Mouse (Mus musculus) liver, adult 2 months (tissue): ENCODE measurements around the gene Cytip. TPM values are rescaled to one million over a fixed set of nuclear protein-coding genes. Genes with fewer than 3 reads are reported as not detected.

ENCODE experiments used
- DNase-seq: peaks from one replicate; pipeline ENCODE4 v3.0.0-alpha.2; 2011; ENCODE audit warnings: low read depth, low spot score; ENCODE audit errors: extremely low read depth
- H3K27ac ChIP-seq: fragments of 200-500 bp; replicated peaks from 2 replicates; pipeline ENCODE4 v1.5.1; 2012; ENCODE audit warnings: low read depth, mild to moderate bottlenecking, control low read depth, inconsistent platforms, low read length; ENCODE audit not compliant: insufficient read depth
- H3K27me3 ChIP-seq: fragments of 200-500 bp; 2 replicates; pipeline ENCODE4 v1.6.1; 2012; ENCODE audit warnings: mild to moderate bottlenecking, moderate library complexity, low read length, inconsistent platforms; ENCODE audit not compliant: control insufficient read depth, insufficient read depth
- H3K36me3 ChIP-seq: fragments of 200-500 bp; 2 replicates; pipeline ENCODE4 v1.6.1; 2012; ENCODE audit warnings: low read length, inconsistent platforms; ENCODE audit not compliant: control insufficient read depth, insufficient read depth
- H3K4me1 ChIP-seq: fragments of 200-500 bp; 2 replicates; pipeline ENCODE4 v1.6.1; 2011; ENCODE audit warnings: low read length; ENCODE audit not compliant: control insufficient read depth, insufficient read depth
- H3K4me3 ChIP-seq: fragments of 200-500 bp; 2 replicates; pipeline ENCODE4 v1.5.1; 2011; ENCODE audit warnings: low read depth, mild to moderate bottlenecking, control low read depth, low read length, moderate library complexity; ENCODE audit not compliant: insufficient read depth
- H3K79me2 ChIP-seq: fragments of 200-500 bp; 2 replicates; pipeline ENCODE4 v1.6.1; 2012; ENCODE audit warnings: inconsistent platforms, mild to moderate bottlenecking, low read length, moderate library complexity; ENCODE audit not compliant: control insufficient read depth, insufficient read depth
- H3K9ac ChIP-seq: fragments of 200-500 bp; 2 replicates; pipeline ENCODE4 v1.6.1; 2012; ENCODE audit warnings: low read depth, mild to moderate bottlenecking, control low read depth, inconsistent platforms, low read length
- CTCF ChIP-seq: fragments of 200-500 bp; IDR thresholded peaks from 2 replicates; pipeline ENCODE4 v1.5.1; 2011; ENCODE audit warnings: low read depth, low read length, control low read depth
- POLR2A ChIP-seq: fragments of 200-500 bp; IDR thresholded peaks from 2 replicates; pipeline ENCODE4 v1.6.1; 2011; ENCODE audit warnings: low read length, control low read depth; ENCODE audit not compliant: insufficient read depth; ENCODE audit errors: extremely low read depth
- WGBS: fragments of 180-500 bp; shearing (Covaris S2); methylation state at CpG from one replicate; pipeline ENCODE4 v1.1.7; 2018; 5-methylcytosine and 5-hydroxymethylcytosine counted together
- polyA plus RNA-seq: library from polyadenylated mRNA; depleted of rRNA; stranded (reverse); fragments of >200 nt; gene quantifications from 2 replicates; pipeline ENCODE4 v1.2.3, GENCODE M21; 2012
- total RNA-seq: library from RNA; depleted of rRNA; stranded (reverse); fragments of >200 nt; gene quantifications from 2 replicates; pipeline ENCODE4 v1.2.3, GENCODE M21; 2014

Cytip gene
- total and polyA plus RNA-seq, 2 experiments = 0.91 to 1.7 TPM

DNA sequence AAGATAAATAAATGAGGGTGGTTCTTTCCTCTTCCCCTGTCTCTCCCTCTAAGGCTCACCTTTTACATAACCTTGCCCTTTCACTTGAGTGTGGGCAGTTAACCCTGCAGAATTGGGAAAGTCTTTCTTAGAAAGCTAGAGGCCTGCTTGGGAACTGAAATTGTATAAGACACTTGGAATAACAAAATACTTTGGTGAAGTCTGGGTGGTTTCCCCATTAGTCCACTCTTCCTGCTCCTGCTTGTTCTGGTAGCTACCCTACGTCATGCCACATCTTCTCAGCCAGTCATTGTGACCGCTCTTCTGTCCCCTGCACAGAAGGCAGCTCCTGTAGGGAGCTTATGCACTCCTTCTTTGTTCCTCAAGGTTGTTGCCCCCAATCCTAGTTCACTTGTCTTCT is 26.2 kb downstream of the Cytip start:
- H3K4me1 ChIP-seq = no peaks in the 10 kb centered on the region
- 90% methylated on average over 2 of the region's 2 CpGs for WGBS
- no peaks in the 10 kb centered on the region for H3K36me3 ChIP-seq
- H3K27ac ChIP-seq = no peak overlapping the region
- H3K9ac ChIP-seq = no peak overlapping the region
- H3K4me3 ChIP-seq = no peak overlapping the region
- H3K27me3 ChIP-seq = no peaks in the 10 kb centered on the region; the same call in 1 of the 2 replicates
- no peak for DNase-seq
- no peaks in the 10 kb centered on the region for H3K79me2 ChIP-seq
- TF ChIP-seq CTCF = no peak
- no peak for TF ChIP-seq POLR2A

DNA sequence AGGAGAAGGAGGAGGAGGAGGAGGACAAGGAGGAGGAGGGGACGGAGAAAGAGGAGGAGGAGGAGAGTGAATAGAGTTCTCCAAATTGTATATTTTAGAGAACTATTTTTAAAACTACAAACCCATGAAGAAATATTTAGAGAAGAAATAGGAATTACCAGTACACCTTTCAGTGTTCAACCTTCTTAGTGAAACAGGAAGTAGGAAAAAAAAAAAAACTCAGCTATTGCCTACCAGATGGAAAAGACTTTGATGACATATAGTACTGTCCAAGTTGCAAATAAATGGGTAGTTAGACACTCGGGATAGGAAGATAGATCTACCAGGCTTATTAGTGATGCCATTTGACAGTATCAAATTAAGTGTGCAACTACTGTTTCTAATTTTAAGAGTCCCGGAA is 27.7 kb downstream of the Cytip start:
- 83% methylated on average over 3 of the region's 3 CpGs for WGBS
- no peaks in the 10 kb centered on the region for H3K4me1 ChIP-seq
- TF ChIP-seq CTCF (no peak), POLR2A (no peak)

DNA sequence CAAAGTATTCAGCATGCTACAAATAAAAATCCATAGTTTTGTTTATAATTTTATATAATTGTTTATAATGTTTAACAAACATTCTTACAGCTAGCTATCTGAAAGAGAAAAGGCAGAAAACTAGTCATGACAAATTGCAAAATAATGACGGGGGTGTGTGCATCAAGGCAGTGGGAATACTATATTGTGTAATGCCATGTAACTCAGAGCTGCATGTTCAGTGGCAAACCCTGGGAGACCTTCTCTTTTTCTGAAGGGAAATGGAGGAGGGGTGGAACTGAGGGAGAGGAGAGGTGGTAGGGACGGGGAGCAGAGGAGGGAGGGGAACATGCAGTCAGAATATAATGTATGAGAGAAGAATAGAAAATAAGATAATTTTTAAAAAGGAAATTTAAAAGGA is 28.6 kb downstream of the Cytip start:
- Histone ChIP-seq H3K27me3 (no peaks in the 10 kb centered on the region), H3K4me3 (no peak overlapping the region), H3K79me2 (no peaks in the 10 kb centered on the region), H3K9ac (no peak overlapping the region), H3K36me3 (no peaks in the 10 kb centered on the region), H3K4me1 (no peaks in the 10 kb centered on the region), H3K27ac (no peak overlapping the region)
- 64% methylated on average over 2 of the region's 2 CpGs for WGBS
- TF ChIP-seq POLR2A = no peak
- no peak for TF ChIP-seq CTCF
- no peak for DNase-seq

More for the DNA sequence above, 27.7 kb downstream of the Cytip start:
- DNase-seq = no peak
- H3K4me3 ChIP-seq = no peak overlapping the region
- no peak overlapping the region for H3K9ac ChIP-seq
- H3K27me3 ChIP-seq = no peaks in the 10 kb centered on the region
- no peaks in the 10 kb centered on the region for H3K79me2 ChIP-seq
- no peak overlapping the region for H3K27ac ChIP-seq
- no peaks in the 10 kb centered on the region for H3K36me3 ChIP-seq

DNA sequence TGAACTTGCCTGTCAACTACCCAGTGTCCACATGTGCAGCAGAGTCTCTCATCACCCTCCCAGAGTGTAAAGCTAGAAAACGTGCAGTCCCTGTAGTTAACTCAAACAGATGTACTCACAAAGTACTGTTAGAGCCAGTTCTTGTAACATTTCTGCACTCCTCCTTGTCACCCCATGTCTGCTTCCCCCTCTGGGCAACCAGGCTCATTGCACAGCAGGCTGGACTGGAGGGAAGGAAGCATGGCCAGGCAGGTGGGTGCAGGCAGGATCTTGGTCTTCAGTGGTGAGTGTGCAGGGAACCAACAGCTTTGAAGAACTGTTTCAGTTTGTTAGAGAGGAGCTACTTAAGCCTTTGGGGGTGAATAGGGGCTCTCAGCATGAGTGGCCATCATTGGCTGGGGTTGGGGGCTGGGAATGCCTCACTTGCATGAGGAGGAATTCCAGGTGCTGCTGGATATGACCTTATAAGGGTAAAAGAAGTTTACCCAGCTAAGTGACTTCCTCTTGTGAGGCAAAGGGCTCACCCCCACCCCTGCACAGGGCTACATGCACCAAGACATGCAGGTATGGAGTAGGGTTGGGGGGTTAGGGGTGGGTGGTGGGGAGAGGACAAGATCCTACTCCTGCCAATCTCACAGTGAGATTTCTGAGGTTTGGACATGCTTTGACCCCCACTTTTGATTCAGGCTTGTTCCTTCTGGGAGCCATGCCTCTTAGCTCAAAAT is 31.7 kb downstream of the Cytip start:
- TF ChIP-seq POLR2A (no peak), CTCF (no peak)
- WGBS = 64% methylated on average over 1 of the region's 1 CpGs
- Histone ChIP-seq H3K27ac (no peak overlapping the region), H3K27me3 (no peaks in the 10 kb centered on the region), H3K9ac (no peak overlapping the region), H3K4me3 (no peak overlapping the region), H3K36me3 (no peaks in the 10 kb centered on the region), H3K79me2 (no peaks in the 10 kb centered on the region), H3K4me1 (no peaks in the 10 kb centered on the region)
- no peak for DNase-seq

DNA sequence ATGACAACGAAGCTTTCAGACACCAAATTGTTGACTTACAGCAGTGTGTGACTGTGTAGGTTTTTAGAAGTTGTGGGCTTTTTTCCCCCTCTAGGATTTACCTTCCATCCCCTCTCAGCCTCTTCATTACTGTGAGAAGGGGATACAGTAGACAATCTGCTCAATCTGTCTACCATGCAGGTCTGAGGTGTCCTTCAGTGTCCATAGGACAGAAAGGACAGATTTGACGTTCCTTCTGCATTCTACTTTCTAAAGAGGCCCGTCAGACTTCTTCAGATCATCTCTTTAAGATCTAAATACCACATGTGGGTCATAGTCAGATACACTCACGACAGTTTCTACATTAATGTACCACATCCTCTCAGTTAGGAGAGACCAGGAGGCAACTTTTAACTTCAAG is 33.5 kb downstream of the Cytip start:
- H3K36me3 ChIP-seq = no peaks in the 10 kb centered on the region
- no peaks in the 10 kb centered on the region for H3K27me3 ChIP-seq
- H3K27ac ChIP-seq = no peak overlapping the region
- H3K4me3 ChIP-seq = no peak overlapping the region
- H3K79me2 ChIP-seq = no peaks in the 10 kb centered on the region
- 74% methylated on average over 4 of the region's 4 CpGs for WGBS
- DNase-seq = no peak
- no peak overlapping the region for H3K9ac ChIP-seq
- TF ChIP-seq POLR2A = no peak
- no peak for TF ChIP-seq CTCF
- no peaks in the 10 kb centered on the region for H3K4me1 ChIP-seq

DNA sequence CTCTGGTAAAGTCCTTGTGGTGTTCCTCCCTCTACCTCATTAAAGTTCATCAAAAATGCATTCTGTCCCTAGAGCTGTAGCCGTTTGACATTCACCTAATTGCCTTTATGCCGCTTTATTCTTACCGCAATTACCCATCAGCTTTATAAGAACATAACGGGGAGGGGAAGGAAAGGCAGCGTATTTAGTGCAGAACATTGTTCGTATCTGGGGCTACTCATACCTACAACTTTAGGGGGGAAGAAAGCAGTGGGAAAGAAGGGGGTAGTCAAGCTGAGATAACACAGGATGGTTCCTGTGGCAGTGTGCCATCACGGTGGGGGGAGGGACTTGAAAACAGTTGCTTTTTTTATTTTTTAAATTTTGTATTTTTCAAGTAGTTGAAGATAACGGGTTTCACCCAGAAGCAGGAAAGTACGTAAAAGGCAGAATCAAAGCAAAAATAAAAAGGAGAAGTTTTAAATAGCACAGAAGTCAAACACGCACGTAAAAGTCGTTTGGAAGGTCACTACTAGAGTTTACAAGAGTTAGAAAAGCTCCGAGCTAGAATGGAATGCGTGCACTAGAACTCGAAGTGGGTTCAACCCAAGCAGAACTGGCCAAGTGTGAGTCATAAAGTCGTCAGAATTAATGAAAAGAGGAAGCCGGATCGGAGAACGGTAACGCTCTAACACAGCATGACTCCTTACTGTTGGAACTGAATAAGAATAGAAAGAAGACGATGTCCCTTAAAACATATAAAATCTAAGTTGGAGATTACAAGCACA is 34.6 kb downstream of the Cytip start:
- Histone ChIP-seq H3K9ac (no peak overlapping the region), H3K79me2 (no peaks in the 10 kb centered on the region), H3K36me3 (no peaks in the 10 kb centered on the region), H3K4me3 (peak overlapping the region; percentile 27; the same call in 1 of the 2 replicates), H3K27ac (no peak overlapping the region), H3K4me1 (no peaks in the 10 kb centered on the region), H3K27me3 (no peaks in the 10 kb centered on the region)
- TF ChIP-seq CTCF (no peak), POLR2A (no peak)
- WGBS = 74% methylated on average over 21 of the region's 21 CpGs
- peak; percentile 34 for DNase-seq
